Mouse (Mus musculus): Measurements from ENCODE around the gene Pgam1.
A peak's percentile ranks its signal among the peaks of the same experiment; 100 is the strongest.

The Pgam1 gene

GRCm38 (mm10) chr19:41905246-41905645 is 6.5 kb upstream of the Pgam1 start:
- no peak for TF ChIP-seq GATA4 (IDR thresholded peaks at IDR 0.05; ENCODE audit: insufficient replicate concordance, low read length)

GRCm38 (mm10) chr19:41906311-41907078 is 5.2 kb upstream of the Pgam1 start:
- TF ChIP-seq GATA4 (IDR thresholded peaks at IDR 0.05; ENCODE audit: insufficient replicate concordance, low read length) = no peak

GRCm38 (mm10) chr19:41907079-41907760 is 4.5 kb upstream of the Pgam1 start:
- TF ChIP-seq GATA4 (IDR thresholded peaks at IDR 0.05; ENCODE audit: insufficient replicate concordance, low read length) = no peak

GRCm38 (mm10) chr19:41908736-41909135 is 3.0 kb upstream of the Pgam1 start:
- no peak for TF ChIP-seq GATA4 (IDR thresholded peaks at IDR 0.05; ENCODE audit: insufficient replicate concordance, low read length)

GRCm38 (mm10) chr19:41910396-41910795 is 1.3 kb upstream of the Pgam1 start:
- no peak for TF ChIP-seq GATA4 (IDR thresholded peaks at IDR 0.05; ENCODE audit: insufficient replicate concordance, low read length)

GRCm38 (mm10) chr19:41912121-41913080 is 678 bp downstream of the Pgam1 start:
- TF ChIP-seq GATA4 (IDR thresholded peaks at IDR 0.05; ENCODE audit: insufficient replicate concordance, low read length) = peak; percentile 43; the same call in 1 of the 2 replicates

- TF ChIP-seq GATA4 (IDR thresholded peaks at IDR 0.05; ENCODE audit: insufficient replicate concordance, low read length) = no peak
Measured at GRCm38 (mm10) chr19:41913774-41914591, 2.3 kb downstream of the Pgam1 start.

- no peak for TF ChIP-seq GATA4 (IDR thresholded peaks at IDR 0.05; ENCODE audit: insufficient replicate concordance, low read length)
Measured at GRCm38 (mm10) chr19:41915294-41915693, 3.6 kb downstream of the Pgam1 start.

GRCm38 (mm10) chr19:41916853-41917252 is 5.1 kb downstream of the Pgam1 start:
- no peak for TF ChIP-seq GATA4 (IDR thresholded peaks at IDR 0.05; ENCODE audit: insufficient replicate concordance, low read length)

GRCm38 (mm10) chr19:41919471-41919870 is 7.7 kb downstream of the Pgam1 start:
- no peak for TF ChIP-seq GATA4 (IDR thresholded peaks at IDR 0.05; ENCODE audit: insufficient replicate concordance, low read length)

- TF ChIP-seq GATA4 (IDR thresholded peaks at IDR 0.05; ENCODE audit: insufficient replicate concordance, low read length) = no peak
Measured at GRCm38 (mm10) chr19:41920412-41921067, 8.8 kb downstream of the Pgam1 start.

GRCm38 (mm10) chr19:41932686-41933085 is 21.0 kb downstream of the Pgam1 start:
- TF ChIP-seq GATA4 (IDR thresholded peaks at IDR 0.05; ENCODE audit: insufficient replicate concordance, low read length) = no peak

GRCm38 (mm10) chr19:41933179-41934086 is 21.7 kb downstream of the Pgam1 start, which contains the start of the genes Exosc1 and Zdhhc16:
Exosc1 (minus strand) TSS chr19:41933423.
Zdhhc16 (plus strand) TSS chr19:41933480.
- TF ChIP-seq GATA4 (IDR thresholded peaks at IDR 0.05; ENCODE audit: insufficient replicate concordance, low read length) = no peak; the same call in 1 of the 2 replicates
